In the genomic region with DNA sequence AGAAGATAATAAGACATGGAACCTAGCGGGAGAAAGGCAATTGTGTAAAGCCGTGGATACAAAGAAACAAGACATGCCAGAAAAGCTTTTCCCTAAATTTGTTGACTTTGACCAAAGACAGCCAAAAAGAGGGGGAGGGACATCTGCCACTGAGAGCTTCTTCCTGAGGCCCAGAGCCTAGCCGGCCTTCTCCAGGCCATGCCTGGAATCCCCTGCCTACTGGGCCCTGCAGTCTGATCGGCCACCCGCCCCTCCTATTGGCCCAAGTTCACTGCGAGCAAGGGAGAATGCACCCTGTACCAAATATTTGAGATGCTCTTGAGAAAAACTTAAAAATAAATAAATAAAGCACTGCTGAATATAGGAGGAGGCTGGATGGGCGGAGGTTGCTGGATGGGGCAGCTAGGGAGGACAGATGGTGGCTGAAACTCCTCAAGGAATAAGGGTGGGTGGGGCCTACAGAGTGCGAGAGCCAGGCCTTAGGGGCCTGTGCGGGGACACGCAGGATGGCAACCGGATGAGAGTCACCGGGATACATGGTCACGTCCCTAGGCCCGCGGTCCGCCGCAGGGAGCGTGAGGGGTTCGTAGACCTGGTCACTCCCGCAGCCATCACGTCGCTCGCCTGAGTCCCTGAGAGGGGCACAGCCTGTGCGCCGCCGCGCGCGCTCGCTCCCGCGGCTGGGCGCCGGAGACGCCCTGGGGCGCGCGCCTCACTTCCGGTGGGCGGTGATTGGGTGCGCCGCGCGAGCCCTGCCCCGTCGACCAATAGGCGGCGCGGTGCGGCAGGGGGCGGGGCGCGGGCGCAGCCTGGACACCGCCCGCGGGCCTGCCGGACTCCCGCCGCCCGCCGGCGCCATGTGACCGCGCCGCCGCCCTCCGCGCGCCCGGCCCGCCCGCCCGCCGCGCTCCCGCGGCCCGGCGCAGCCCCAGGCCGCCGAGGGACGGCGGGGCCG, we compare ENCODE assay signal across 8 mouse cellular contexts. TPM values are rescaled to one million over a fixed set of nuclear protein-coding genes. Genes with fewer than 3 reads are reported as not detected.
A peak's percentile ranks its signal among the peaks of the same experiment; 100 is the strongest.
DNase-seq lines count a peak whose midpoint lies in the region; ATAC-seq and TF ChIP-seq lines count a peak whose summit lies in the region.

TSS of gene Pacs2 (plus strand) at position 905 of the 955 bp plus-strand sequence.

- 3% methylated on average over 44 of the region's 85 CpGs for WGBS in hindbrain, embryonic 13.5 days

- TF ChIP-seq CTCF in Patski (IDR thresholded peaks at IDR 0.05): no peak

- no peaks in the 10 kb centered on the region for H3K27me3 ChIP-seq in Patski
- no peaks in the 10 kb centered on the region for H3K27me3 ChIP-seq in hindbrain, embryonic 13.5 days

- peak within 1 kb of the TSS; percentile 95 for H3K4me3 ChIP-seq in hindbrain, embryonic 13.5 days

- DNase-seq in Patski (ENCODE audit: low read depth, low spot score): no peak
- DNase-seq in cerebellum, postnatal 10 days: peak; percentile 98
- peak; percentile 76 to 86 for DNase-seq in frontal cortex, postnatal 14 days (ENCODE audit: low spot score in 2 of 2)
- peak; percentile 85 for DNase-seq in left cerebral cortex, adult 11 months (ENCODE audit: low spot score)
- DNase-seq in lung, postnatal 4 days: peak; percentile 96 to 98
- DNase-seq in retina, postnatal 7 days (ENCODE audit: low read depth, low spot score): peak; percentile 92
- peak; percentile 95 for DNase-seq in urinary bladder, adult 2 months (ENCODE audit: low spot score)

- peak within 1 kb of the TSS; percentile 89 for H3K4me2 ChIP-seq in hindbrain, embryonic 13.5 days

- in situ Hi-C loops in Patski (cut with MboI; ENCODE audit: low pct_unique_long_range_greater_than_20kb): no loop called here

- H3K27ac ChIP-seq in hindbrain, embryonic 13.5 days: peak within 1 kb of the TSS; percentile 96

- POLR2A ChIA-PET in Patski (lab: Charles Lee): interaction anchor here (0.7 to 0.9 kb wide), 3 partner anchors 10 to 84 kb away, joined by 3 read pairs; no protein-coding TSS in a partner anchor

- CTCF ChIA-PET in Patski (lab: Charles Lee): interaction anchor here (0.9 to 1.3 kb wide), 4 partner anchors 9 to 33 kb away, joined by 3 to 4 read pairs (median 3); no protein-coding TSS in a partner anchor

- no peaks in the 10 kb centered on the region for H3K9me3 ChIP-seq in hindbrain, embryonic 13.5 days

- H3K9ac ChIP-seq in hindbrain, embryonic 13.5 days: peak within 1 kb of the TSS; percentile 98

- H3K36me3 ChIP-seq in hindbrain, embryonic 13.5 days: no peaks in the 10 kb centered on the region

- peaks cover 53% of the 10 kb centered on the region for H3K4me1 ChIP-seq in hindbrain, embryonic 13.5 days (replicated peaks)

- peak; percentile 58 for ATAC-seq in Patski
- ATAC-seq in hindbrain, embryonic 13.5 days (ENCODE audit: low FRiP score): peak; percentile 92

RNA-seq across cellular contexts. Expression of gene Pacs2, which starts in this region (rescaled TPM):
- 70.8 TPM for polyA plus RNA-seq in Patski (2021)
- 24.1 and 24.7 TPM in 2 replicates for polyA plus RNA-seq in hindbrain, embryonic 13.5 days (2015; fragmentation: Nextera tagmentation; extraction: Ambion mirVana)
- polyA plus RNA-seq in urinary bladder, adult 2 months (2012; rRNA removed): 38.9 and 40.9 TPM in 2 replicates
